Mouse (Mus musculus): ENCODE measurements around the gene Tmeff2. TPM values are rescaled to one million over a fixed set of nuclear protein-coding genes. Genes with fewer than 3 reads are reported as not detected.
A peak's percentile ranks its signal among the peaks of the same experiment; 100 is the strongest.

Gene Tmeff2
- polyA plus RNA-seq, 1 experiment from 2014 or later: 33.9 TPM

GRCm38 (mm10) chr1:51089803-51090202, 189.4 kb downstream of the Tmeff2 start:
- ATAC-seq (ENCODE audit: low FRiP score): no peak
- Histone ChIP-seq H3K4me3 (no peak overlapping the region), H3K9ac (no peak overlapping the region), H3K4me1 (no peaks in the 10 kb centered on the region), H3K36me3 (no peaks in the 10 kb centered on the region), H3K4me2 (replicated peaks) (no peak overlapping the region), H3K27ac (no peak overlapping the region), H3K9me3 (replicated peaks) (no peaks in the 10 kb centered on the region), H3K27me3 (no peaks in the 10 kb centered on the region)
- WGBS: 88% methylated on average over 3 of the region's 3 CpGs

GRCm38 (mm10) chr1:51090212-51090761, 189.8 kb downstream of the Tmeff2 start:
- H3K9me3 ChIP-seq (replicated peaks): no peaks in the 10 kb centered on the region
- no peak overlapping the region for H3K4me2 ChIP-seq (replicated peaks)
- no peak for ATAC-seq (ENCODE audit: low FRiP score)
- no peaks in the 10 kb centered on the region for H3K27me3 ChIP-seq
- no peak overlapping the region for H3K27ac ChIP-seq
- no peaks in the 10 kb centered on the region for H3K36me3 ChIP-seq
- H3K4me3 ChIP-seq: no peak overlapping the region
- WGBS: 68% methylated on average over 4 of the region's 4 CpGs
- no peaks in the 10 kb centered on the region for H3K4me1 ChIP-seq
- H3K9ac ChIP-seq: no peak overlapping the region

DNA sequence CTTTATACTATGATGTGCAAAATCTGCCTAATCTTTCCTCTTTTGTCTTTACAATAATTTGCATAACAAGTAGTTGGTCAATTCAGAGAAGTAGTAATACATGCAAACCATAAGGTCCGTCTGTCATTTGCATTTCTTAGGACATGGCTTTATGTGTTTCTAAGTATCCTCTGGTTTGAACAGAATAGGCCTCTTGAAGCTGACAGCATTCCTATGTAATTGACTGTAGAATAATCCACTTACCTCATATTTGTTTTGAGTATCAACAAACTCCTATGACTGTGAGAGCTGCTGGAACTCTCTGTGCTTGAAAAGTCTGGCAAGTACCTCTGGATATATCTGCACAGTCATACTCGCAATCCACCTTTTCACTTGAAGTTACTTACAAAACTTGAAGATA, 194.3 kb downstream of the Tmeff2 start:
- Histone ChIP-seq H3K4me2 (replicated peaks) (no peak overlapping the region), H3K9ac (no peak overlapping the region), H3K27me3 (no peaks in the 10 kb centered on the region), H3K27ac (no peak overlapping the region), H3K36me3 (no peaks in the 10 kb centered on the region), H3K4me3 (no peak overlapping the region), H3K4me1 (peaks cover 6% of the 10 kb centered on the region), H3K9me3 (replicated peaks) (no peaks in the 10 kb centered on the region)
- 70% methylated on average over 2 of the region's 2 CpGs for WGBS
- ATAC-seq (ENCODE audit: low FRiP score): no peak

DNA sequence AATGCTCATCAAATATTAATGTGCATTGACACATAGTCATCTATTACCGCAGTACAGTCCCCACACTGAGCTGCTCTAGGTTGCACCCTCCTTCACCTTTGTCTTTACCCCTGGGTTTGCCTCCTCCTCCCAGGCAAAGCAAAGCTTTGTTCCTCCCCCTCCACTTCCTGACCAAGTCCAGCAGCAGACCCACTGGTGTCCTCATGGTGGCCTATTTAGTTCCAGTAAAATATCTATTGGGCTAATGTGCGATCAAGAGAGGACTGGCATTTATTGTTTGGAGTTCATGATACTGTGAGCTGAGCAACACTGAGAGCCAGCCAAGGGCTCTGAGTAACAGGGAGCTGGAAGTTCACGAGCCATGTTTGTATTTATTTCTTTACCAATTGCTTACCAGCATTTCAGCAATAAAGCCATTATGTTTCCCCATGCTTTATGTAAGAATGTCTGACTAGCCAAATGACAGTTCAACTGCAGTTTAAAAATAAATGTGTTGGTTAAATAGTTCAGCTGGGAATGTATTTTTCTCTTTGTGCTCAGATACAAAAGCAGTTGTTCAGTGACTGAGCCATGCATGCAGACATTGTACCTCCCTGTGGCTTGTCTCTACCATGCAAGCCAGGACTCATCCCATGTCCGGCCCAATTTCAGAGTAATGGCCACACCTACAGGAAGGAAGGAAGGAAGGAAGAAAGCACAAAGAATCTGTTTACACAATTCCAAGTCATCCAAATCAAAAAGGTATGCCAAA, 196.6 kb downstream of the Tmeff2 start:
- Histone ChIP-seq H3K4me3 (no peak overlapping the region), H3K4me1 (peaks cover 6% of the 10 kb centered on the region), H3K36me3 (no peaks in the 10 kb centered on the region), H3K9ac (no peak overlapping the region), H3K27me3 (no peaks in the 10 kb centered on the region), H3K4me2 (replicated peaks) (no peak overlapping the region), H3K9me3 (replicated peaks) (no peaks in the 10 kb centered on the region), H3K27ac (peak overlapping the region; percentile 23; the same call in 1 of the 2 replicates)
- peak; percentile 73 for ATAC-seq (ENCODE audit: low FRiP score)
- 66% methylated on average over 4 of the region's 4 CpGs for WGBS

- H3K9ac ChIP-seq: no peak overlapping the region
- H3K27me3 ChIP-seq: no peaks in the 10 kb centered on the region
- no peaks in the 10 kb centered on the region for H3K36me3 ChIP-seq
- no peak for ATAC-seq (ENCODE audit: low FRiP score)
- WGBS: 89% methylated on average over 2 of the region's 2 CpGs
- no peak overlapping the region for H3K27ac ChIP-seq
- no peaks in the 10 kb centered on the region for H3K9me3 ChIP-seq (replicated peaks)
- H3K4me3 ChIP-seq: no peak overlapping the region
- H3K4me2 ChIP-seq (replicated peaks): no peak overlapping the region
- peaks cover 6% of the 10 kb centered on the region for H3K4me1 ChIP-seq
Measured at GRCm38 (mm10) chr1:51101034-51101590, 200.7 kb downstream of the Tmeff2 start.

GRCm38 (mm10) chr1:51104698-51105097, 204.3 kb downstream of the Tmeff2 start:
- WGBS: 67% methylated on average over 2 of the region's 2 CpGs
- no peak for ATAC-seq (ENCODE audit: low FRiP score)
- Histone ChIP-seq H3K9ac (no peak overlapping the region), H3K9me3 (replicated peaks) (no peaks in the 10 kb centered on the region), H3K4me2 (replicated peaks) (no peak overlapping the region), H3K27me3 (no peaks in the 10 kb centered on the region), H3K4me3 (no peak overlapping the region), H3K36me3 (no peaks in the 10 kb centered on the region), H3K4me1 (no peaks in the 10 kb centered on the region; the same call in 1 of the 2 replicates), H3K27ac (no peak overlapping the region)

GRCm38 (mm10) chr1:51106401-51106920, 206.0 kb downstream of the Tmeff2 start:
- no peak overlapping the region for H3K9ac ChIP-seq
- ATAC-seq (ENCODE audit: low FRiP score): no peak

DNA sequence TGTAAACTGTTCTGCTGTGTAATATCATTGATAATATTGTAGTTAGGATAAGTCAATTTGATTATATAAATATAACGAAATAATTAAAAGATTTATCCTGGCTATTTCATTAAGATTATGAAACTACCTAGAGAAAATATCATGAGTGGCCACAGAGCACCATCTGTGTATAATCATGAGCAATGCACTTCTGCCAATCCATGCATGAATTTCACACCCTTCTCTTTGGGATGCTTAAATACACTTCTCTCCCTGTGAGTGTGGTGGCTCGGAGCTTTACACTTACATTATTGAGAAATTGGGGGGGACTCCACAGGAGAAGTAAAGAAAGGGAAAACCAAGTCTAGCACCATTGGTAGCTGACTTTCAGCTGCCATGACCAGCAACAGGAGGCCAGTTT, 206.9 kb downstream of the Tmeff2 start:
- Histone ChIP-seq H3K9me3 (replicated peaks) (no peaks in the 10 kb centered on the region), H3K4me1 (no peaks in the 10 kb centered on the region; the same call in 1 of the 2 replicates), H3K36me3 (no peaks in the 10 kb centered on the region), H3K9ac (no peak overlapping the region), H3K4me3 (no peak overlapping the region), H3K27ac (no peak overlapping the region), H3K27me3 (no peaks in the 10 kb centered on the region), H3K4me2 (replicated peaks) (no peak overlapping the region)
- no peak for ATAC-seq (ENCODE audit: low FRiP score)
- 56% methylated on average over 2 of the region's 2 CpGs for WGBS

More at GRCm38 (mm10) chr1:51106401-51106920, 206.0 kb downstream of the Tmeff2 start:
- Histone ChIP-seq H3K27ac (no peak overlapping the region), H3K9me3 (replicated peaks) (no peaks in the 10 kb centered on the region), H3K4me3 (no peak overlapping the region), H3K4me2 (replicated peaks) (no peak overlapping the region), H3K36me3 (no peaks in the 10 kb centered on the region), H3K27me3 (no peaks in the 10 kb centered on the region), H3K4me1 (no peaks in the 10 kb centered on the region; the same call in 1 of the 2 replicates)
- 81% methylated on average over 4 of the region's 4 CpGs for WGBS

- Histone ChIP-seq H3K9ac (no peak overlapping the region), H3K27me3 (no peaks in the 10 kb centered on the region), H3K4me1 (no peaks in the 10 kb centered on the region), H3K36me3 (no peaks in the 10 kb centered on the region), H3K4me3 (no peak overlapping the region), H3K9me3 (replicated peaks) (no peaks in the 10 kb centered on the region), H3K4me2 (replicated peaks) (no peak overlapping the region), H3K27ac (no peak overlapping the region)
- ATAC-seq (ENCODE audit: low FRiP score): no peak
- WGBS: 68% methylated on average over 5 of the region's 5 CpGs
Measured at GRCm38 (mm10) chr1:51114721-51115120, 214.3 kb downstream of the Tmeff2 start.

- Histone ChIP-seq H3K36me3 (no peaks in the 10 kb centered on the region), H3K9me3 (replicated peaks) (no peaks in the 10 kb centered on the region), H3K27ac (no peak overlapping the region), H3K4me2 (replicated peaks) (no peak overlapping the region), H3K4me1 (no peaks in the 10 kb centered on the region), H3K27me3 (no peaks in the 10 kb centered on the region), H3K4me3 (no peak overlapping the region), H3K9ac (no peak overlapping the region)
- WGBS: 89% methylated on average over 5 of the region's 5 CpGs
- ATAC-seq (ENCODE audit: low FRiP score): no peak
Measured at GRCm38 (mm10) chr1:51115761-51116160, 215.3 kb downstream of the Tmeff2 start.

DNA sequence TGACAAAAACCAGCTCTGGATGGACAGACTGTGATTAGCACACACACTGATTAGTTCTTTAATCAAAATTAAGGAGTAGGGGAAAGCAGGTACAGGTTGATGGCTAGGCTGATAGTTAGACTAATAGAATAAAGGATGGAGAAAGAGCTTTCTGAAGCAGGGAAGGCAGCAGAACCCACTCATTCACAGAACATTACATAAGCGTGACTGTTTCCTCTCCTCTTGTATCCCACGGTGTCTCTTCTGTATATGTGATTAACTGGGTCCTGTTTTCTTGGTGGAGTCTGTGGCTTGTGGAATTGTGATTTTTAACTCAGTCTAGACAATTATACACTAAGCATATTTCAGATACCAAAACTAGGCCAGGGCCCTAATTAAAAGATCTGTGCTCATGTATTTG, 217.4 kb downstream of the Tmeff2 start:
- Histone ChIP-seq H3K36me3 (no peaks in the 10 kb centered on the region), H3K4me2 (replicated peaks) (no peak overlapping the region), H3K4me1 (no peaks in the 10 kb centered on the region), H3K27ac (no peak overlapping the region), H3K9me3 (replicated peaks) (no peaks in the 10 kb centered on the region), H3K27me3 (no peaks in the 10 kb centered on the region), H3K4me3 (no peak overlapping the region), H3K9ac (no peak overlapping the region)
- no peak for ATAC-seq (ENCODE audit: low FRiP score)
- WGBS: 100% methylated on average over 2 of the region's 2 CpGs

DNA sequence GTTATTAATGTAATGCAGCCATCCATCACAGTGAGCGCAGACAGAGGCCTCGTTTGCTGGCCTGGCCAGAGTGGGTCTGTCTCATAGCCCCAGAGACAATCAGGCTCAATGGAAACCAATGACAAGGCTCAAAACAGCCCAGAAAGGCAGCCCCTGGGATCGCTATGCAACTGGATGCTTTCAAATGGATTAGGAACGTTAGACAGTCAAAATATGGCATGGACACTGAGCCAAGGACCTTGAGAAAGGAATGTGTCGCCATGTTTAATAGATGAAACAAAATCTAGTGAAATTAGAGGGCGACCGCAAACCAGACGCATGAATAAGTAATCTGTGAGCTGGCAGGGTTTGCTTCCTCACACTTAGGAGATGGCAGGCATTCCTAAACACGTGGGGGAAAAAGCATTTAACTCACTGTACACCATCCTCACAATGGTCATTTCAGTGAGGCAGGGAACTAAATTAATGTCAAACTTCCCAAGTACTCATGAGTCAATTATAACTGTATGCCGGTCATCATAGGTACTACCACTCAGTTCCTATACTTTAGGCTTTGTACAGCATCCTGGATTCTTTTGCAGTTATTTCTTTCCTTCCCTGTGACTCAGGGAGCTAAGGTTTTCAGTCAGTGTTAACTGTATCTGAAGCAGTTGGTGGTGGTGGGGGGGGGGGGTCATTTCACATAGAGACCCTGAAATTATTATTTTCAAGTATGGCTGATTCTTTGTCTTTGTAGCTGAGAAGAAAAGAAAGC, 225.4 kb downstream of the Tmeff2 start:
- Histone ChIP-seq H3K36me3 (no peaks in the 10 kb centered on the region), H3K4me2 (replicated peaks) (no peak overlapping the region), H3K27me3 (no peaks in the 10 kb centered on the region), H3K9me3 (replicated peaks) (no peaks in the 10 kb centered on the region), H3K9ac (no peak overlapping the region), H3K4me1 (no peaks in the 10 kb centered on the region), H3K27ac (no peak overlapping the region), H3K4me3 (no peak overlapping the region)
- 57% methylated on average over 10 of the region's 10 CpGs for WGBS
- ATAC-seq (ENCODE audit: low FRiP score): 0 out of 2 replicates have a peak, but pooled peaks have one; percentile 29
